Mouse (Mus musculus) common myeloid progenitor, adult 5-6 weeks (primary cell): Measurements from ENCODE around the gene 1700001K19Rik. TPM values are rescaled to one million over a fixed set of nuclear protein-coding genes. Genes with fewer than 3 reads are reported as not detected.
"Not testable (repeated sequence)": the region's sequence is repeated elsewhere in the genome, so short reads cannot be mapped to it uniquely, and the experiment has no call there.

Experiments
- ATAC-seq: replicated peaks from 2 replicates; pipeline ENCODE4 v1.8.0; 2016; ENCODE audit warnings: low read depth, mild to moderate bottlenecking, moderate TSS enrichment, inconsistent platforms; ENCODE audit not compliant: poor library complexity, severe bottlenecking
- total RNA-seq: library from RNA; stranded (forward); fragments of 200-1000, 187-1606 nt; gene quantifications from 2 replicates; pipeline ENCODE4 v1.2.3, GENCODE M21; 2017

The 1700001K19Rik gene
- total RNA-seq, 1 experiment from 2014 or later, result not detected

DNA sequence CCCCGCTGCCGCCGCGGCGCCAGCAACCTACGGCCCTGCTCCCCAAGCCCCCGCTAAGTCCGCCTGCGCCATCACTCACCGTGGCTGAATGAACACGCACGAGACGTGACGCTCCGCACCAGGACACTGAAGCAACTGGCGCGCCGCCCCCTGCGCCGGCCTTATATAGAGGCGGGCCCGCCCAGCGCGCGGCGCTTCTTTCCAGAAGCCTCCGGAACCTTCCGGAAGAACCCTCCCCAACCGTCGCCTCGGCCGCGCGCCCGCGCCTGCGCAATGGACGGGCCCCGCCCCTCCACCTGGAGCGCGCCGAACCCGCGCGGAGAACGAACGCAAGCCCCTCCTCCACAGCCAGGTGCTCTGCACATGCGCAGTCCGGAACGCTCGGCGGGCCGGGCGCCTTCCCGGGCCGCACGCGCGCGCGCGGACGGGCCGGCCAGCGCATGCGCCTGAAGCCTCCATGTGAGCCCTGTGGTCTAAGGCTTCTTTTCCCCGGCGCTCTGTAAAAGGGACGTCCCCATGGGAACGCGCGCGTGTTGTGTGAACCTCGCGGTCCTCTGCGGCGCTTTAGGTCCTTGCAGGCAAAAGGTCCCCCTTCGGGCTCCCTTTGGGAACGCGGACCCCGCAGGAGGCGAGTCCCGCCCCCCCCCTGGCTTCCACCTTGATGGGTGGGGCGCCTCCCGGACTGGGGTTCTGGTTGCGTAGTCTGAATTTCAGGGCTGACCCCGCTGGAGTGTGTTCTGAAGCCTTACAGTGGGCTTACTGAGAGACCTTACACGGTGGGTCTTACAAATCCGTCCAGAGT lies 14.0 kb upstream of the 1700001K19Rik start:
- peak; percentile 56 for ATAC-seq

DNA sequence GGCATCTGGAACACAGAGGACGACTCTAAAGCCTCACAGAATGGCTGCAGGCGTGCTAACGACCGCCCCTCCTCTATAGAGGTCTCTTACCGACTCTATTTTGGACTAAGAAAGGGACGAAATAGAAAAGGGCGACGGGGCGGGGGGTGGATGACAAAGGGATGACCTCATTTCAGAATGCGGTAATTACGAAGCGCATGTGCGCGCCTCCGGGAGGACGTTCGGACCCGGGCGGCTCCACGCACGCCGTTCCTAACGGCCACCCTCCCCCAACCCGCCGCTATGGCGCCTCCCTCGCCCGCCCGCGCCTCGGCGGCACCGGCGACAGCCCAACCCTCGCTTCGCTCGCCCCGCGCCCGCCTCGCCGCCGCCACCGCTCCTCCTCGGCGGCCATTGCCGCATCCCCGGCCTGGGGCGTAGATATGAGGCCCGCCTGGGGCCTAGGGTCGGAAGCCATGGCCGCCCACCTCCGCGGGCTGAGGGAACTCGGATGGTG lies 13.3 kb upstream of the 1700001K19Rik start:
- peak; percentile 11; the same call in 1 of the 2 replicates for ATAC-seq

DNA sequence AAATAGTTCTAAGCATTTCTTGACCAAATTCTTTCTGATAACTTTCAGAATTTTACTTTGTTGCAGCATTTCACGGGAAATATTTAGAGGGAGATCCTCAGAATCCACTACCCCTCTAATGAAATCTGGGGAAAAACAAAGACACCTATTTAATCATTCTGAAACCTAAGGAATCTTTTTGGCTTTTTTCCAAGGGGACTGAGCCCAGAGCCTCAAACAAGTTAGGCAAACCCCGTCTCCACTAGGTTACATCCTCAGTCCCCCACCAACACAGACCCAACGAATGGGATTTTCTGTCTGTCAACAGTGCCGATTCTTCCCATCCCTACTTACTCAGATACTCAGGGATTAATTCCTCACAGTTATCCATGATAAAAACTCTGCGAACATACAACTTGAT lies 11.0 kb upstream of the 1700001K19Rik start:
- ATAC-seq, result not testable (repeated sequence)

DNA sequence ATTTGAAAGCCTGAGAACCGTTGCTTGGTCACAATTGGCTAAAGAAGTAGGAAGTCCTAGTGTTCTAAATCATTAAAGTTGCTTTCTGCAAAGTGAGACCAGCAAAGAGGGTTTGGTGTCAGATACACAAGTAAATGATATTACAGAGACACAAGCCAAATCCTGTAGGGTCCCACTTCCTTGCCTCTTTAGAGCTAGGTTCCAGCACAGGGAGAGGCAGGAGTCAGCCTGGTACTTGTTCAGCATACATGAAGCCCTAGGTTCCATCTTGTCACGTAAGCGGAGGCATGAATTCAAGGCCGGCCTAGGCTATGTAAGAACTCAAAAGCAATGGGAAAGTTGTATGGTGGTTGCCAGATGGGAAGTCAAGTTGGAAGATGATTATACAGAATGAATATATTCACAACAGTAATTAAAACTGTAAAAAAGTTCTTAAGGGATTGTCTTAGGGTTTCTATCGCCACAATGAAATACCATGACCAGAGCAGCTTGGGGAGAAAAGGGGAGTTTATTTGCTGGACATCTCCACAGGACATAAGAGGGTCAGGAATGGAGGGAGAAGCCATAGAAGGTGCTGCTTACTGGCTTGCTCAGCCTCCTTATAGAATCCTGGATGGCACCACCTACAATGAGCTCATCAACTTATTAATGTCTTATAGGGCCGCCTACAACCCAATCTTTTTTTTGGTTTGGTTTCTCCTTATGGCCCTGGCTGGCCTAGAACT lies 7.7 kb upstream of the 1700001K19Rik start:
- 0 out of 2 replicates have a peak, but pooled peaks have one; percentile 1 for ATAC-seq

DNA sequence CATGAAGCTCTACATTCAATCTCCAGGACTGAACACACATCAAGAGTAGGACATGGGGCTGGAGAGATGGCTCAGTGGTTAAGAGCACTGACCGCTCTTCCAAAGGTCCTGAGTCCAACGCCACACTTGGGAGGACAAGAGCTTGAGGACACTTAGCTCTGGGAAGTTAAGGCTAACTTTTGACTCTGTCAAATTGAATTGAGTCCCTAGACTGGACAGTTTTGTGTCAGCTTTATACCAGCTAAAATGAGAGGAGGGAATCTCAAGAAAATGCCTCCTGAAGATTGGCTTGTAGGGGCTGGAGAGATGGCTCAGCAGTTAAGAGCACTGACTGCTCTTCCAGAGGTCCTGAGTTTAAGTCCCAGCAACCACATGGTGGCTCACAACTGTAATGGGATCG lies 6.5 kb upstream of the 1700001K19Rik start:
- ATAC-seq, result not testable (repeated sequence)

DNA sequence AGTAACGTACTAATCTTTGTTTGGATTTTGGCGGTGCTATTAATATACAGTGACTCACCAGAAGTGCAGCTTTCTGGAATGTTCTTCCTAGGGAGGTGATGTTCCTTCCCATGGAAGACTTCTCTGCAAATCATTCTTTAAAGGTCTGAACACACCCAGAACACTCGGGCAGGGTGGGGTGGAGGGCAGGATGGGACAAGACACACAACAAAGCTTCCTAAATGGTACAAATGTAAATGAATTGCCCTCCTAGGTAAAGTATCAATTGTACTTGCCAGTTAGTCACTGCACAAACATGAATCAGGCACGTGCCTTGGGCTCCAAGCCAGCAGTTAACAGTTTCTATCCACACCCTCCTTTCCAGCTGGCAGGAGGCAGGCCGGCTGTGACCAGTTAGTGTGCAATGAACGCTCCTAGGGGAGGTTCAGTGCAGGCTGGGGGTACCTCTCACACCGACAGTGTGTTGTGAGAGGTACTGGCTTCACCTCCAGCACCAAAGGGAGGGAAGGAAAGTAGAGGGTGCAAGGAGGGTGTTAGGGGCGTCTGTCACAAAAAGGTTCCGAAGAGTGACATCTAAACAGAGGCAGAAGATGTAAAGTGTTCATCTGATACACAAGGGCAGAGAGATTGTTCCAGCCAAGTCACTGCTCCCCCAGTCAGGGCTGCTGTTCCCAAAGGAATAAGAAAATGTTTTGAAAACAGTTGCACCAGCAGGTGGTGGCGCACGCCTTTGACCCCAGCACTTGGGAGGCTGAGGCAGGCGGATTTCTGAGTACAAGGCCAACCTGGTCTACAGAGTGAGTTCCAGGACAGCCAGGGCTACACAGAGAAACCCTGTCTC lies 5.7 kb upstream of the 1700001K19Rik start:
- ATAC-seq, result peak; percentile 14

DNA sequence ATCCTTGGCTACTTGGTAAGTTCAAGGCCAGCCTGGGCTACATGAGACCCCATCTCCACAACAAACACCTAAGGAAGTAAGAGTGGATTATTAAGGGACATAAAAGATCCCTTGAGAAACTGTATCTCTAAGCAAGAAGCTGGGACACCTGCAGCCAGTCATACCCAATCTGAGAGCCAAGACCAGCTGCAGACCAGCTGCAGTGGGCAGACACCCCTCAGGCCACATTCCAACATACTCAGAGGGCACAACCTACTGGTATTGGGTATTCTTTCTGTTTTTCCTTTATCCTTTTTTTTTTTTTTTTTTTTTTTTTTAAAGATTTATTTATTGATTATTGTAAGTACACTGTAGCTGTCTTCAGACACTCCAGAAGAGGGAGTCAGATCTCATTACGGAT lies 1.2 kb upstream of the 1700001K19Rik start:
- ATAC-seq, result no peak

DNA sequence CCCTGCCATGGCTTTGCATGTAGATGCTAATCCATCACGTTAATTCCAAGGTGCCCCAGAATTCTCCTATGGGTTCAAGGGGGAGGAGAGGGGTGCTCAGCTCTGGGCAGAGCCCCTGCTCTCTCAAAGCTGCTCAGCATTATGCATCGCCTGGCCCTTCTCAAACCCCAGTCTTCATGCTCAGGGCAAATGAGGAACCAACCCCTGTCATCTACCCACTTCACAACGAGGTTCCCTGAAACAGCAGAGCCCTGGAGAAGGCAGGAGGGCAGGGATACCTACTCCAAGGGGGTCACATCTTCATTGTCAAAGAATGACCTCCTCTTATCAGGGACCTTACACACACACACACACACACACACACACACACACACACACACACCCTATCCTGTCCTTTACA lies 541 bp downstream of the 1700001K19Rik start:
- ATAC-seq, result peak; percentile 6; the same call in 1 of the 2 replicates

DNA sequence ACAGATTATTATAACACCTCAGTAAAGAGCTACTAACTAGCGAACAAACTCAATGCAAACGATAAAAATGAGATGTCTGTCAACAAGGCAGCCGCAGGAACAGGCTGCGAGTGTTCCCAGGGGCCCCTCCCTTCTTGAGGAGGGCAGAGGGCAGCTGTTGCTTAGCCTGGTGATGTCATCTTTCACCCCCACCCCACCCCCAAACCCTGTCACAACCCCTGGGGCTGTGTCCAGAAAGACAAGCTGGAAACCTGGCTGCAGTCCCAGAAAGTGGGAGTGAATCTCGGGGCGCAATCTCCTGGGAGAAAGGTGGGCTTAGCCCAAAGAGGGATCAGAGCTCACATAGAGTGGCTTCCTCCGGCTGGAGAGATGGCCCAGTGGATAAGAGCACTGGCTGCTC lies 1.2 kb downstream of the 1700001K19Rik start:
- no peak for ATAC-seq

DNA sequence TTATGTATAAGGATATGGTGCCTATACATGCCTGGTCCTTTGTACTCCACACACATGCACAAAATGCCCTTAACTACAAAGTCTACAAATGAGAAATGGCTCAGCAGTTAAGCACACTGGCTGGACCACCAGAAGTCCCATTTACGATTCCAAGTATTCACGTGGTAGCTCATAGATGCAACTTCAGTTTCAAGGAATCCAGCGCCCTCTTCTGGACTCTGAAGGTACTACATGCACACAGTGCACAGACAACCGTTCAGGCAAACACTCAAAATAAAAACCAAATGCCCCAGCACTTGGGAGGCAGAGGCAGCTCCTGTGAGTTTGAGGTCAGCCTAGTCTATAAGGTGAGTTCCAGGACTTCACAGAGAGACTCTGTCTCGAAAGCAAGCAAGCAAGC lies 8.2 kb downstream of the 1700001K19Rik start:
- ATAC-seq, result 0 out of 2 replicates have a peak, but pooled peaks have one; percentile 32

DNA sequence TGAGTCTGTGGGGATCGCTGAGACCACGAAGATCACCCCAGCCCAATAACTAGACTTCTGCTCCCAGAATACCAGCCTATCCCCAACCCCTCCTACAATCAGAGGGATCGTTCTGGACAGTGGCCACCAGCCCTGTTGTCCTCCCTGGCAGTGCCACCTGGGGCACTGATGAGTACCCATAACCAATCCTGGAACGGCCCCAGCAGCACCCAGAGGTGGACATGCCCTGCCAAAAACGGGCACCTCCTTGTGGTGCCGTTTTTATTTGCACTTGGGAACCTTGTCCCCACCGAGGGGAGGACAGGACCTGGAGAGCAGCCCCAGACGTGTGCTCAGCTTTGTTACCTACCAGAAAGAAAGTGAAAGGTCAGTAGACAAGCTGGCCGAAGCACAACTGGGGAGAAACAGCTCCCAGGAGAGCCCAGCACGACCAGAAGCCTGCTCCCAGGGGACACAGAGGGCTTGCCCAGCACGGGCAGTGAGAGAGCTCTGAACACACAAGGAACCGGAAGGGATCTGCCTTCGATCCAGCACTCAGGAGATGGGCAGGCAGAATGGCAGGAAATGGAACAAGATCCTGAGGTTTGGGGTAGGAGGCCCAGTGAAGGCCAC lies 14.8 kb downstream of the 1700001K19Rik start:
- ATAC-seq, result no peak

DNA sequence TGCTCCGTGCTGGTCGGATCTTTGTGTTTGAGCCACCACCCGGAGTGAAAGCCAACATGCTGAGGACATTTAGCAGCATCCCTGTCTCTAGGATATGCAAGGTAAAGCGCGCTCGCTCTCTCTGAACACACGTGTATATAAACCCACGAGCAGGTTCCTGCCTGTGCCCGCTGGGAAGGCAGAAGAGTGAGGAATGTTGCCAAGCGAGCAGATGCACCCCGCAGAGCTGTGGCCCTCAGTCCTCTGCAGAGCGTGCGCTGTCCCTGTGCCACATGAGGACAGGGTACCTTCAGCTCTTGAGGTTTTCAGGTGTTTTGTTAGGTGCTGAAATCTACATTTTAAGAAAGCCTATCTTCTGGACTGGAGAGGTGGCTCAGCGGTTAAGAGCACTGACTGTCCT lies 20.7 kb downstream of the 1700001K19Rik start:
- no peak for ATAC-seq

DNA sequence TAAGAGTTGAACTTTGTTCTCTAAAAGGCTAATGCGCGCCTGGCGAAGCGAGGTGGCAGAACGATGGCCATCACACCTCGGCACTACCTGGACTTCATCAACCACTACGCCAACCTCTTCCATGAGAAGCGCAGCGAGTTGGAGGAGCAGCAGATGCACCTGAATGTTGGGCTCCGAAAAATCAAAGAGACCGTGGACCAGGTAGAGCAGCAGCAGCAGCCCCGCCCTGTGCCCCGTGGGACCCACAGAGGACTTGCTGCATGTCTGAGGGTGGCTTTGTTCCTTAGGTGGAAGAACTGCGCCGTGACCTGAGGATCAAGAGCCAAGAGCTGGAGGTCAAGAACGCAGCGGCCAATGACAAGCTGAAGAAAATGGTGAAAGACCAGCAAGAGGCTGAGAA lies 31.0 kb downstream of the 1700001K19Rik start:
- ATAC-seq, result no peak

DNA sequence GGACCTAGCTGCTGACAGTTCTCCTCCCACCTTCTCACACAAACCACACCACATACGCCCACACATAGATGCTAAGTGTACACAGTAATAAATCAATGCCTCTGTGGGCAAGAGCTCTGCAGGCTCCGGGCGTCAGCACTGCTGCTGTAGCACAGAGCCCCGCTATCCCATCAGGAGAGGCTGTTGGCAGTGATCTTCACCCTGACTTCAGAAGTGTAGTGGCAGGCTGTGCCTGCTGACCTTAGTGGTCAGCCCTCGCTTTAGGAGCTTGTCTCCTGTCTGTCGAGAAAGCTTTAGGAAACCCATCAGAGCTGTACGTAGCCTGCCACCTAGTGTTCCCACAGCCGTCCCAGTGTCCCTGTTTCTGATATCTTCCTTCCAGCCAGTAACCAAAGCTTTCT lies 32.2 kb downstream of the 1700001K19Rik start:
- ATAC-seq, result no peak

DNA sequence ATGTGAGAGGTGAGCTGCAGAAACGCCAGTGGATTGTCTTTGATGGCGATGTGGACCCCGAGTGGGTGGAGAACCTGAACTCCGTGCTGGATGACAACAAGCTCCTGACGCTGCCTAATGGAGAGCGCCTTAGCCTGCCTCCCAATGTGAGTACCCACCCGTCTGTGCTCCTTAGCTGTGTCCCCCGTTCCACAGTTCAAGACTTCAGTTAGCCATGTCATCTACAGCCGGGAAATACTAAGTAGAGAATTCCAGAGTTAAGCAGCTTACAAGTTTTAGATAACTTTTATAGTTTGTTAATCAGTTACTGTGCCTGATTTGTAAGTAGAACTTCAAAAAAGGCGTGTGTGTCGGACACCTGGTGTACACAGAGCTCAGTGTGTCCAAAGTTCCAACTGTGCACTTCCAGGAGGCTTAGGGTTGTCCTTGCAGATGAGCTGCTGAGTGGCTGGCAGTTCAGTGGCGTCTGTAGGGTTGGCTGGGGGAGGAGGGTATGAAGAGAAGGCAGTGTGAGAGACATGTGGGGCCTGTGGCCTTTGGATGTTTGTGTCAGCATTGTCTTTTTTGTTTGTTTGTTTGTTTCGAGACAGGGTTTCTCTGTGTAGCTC lies 44.8 kb downstream of the 1700001K19Rik start:
- ATAC-seq, result no peak

DNA sequence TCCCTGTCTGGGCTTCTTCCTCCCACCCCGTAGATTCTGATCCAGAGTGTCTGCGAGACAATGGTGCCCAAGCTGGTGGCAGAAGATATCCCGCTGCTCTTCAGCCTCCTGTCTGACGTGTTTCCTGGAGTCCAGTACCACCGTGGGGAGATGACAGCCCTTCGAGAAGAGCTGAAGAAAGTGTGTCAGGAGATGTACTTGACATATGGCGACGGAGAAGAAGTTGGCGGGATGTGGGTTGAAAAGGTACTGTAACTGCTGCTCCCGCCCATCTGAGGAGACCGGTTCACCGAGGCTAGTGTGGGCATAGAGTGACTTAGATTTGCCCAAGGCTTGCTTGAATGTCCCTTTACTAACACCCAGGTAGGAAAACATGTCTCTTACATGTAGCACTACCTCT lies 46.1 kb downstream of the 1700001K19Rik start:
- no peak for ATAC-seq

DNA sequence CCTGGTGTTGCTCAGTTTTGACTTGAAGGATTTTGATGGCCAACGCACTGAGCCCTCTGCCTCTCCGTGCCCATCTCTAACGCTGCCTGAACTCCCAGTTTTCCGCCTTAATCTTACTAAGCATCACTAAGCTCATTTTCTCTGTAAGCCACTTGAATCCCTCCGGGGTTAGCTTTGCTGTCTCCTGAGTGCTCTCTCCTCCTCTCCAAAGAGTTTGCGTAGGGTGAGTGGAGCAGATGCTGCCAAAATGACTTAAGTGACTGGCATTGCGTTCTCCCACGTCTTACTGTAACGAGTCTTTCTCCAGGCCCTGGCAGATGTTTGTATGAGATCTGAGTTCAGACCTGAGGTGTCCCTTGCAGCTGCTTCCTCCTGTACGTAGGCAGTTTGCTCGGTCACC lies 52.4 kb downstream of the 1700001K19Rik start:
- no peak for ATAC-seq
